Mouse (Mus musculus): ENCODE measurements around the gene Tnip1.

DNA sequence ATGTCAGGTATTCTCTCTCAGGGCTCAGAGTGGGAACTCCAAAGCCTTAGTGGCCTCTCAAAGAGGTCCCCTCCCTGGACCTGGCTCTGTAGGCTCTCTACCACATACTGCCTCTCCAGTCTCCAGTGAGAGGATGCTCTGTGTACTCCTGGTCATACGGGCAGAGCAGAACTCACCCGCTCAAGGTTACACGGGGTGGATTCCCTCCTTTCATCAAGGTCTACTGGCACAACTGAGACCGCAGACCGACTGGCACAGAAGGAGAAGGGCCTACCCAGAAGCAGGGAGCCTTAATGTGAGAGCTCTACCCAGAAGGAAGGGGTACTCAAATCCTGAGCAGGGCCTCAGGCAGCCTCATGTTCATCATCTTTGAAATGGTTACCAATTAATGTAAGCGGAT is 30.2 kb downstream of the Tnip1 start:
- TF ChIP-seq FLI1 (IDR thresholded peaks at IDR 0.05; ENCODE audit: low read length) (no peak), GATA1 (IDR thresholded peaks at IDR 0.05; ENCODE audit: borderline replicate concordance, low read length) (no peak)

Measured in megakaryocyte, embryonic 14.5 days (primary cell).